Mouse (Mus musculus): Measurements from ENCODE around the gene Ugt1a10. TPM values are rescaled to one million over a fixed set of nuclear protein-coding genes. Genes with fewer than 3 reads are reported as not detected.

Gene Ugt1a10
- polyA plus RNA-seq, 1 experiment from 2014 or later: not detected

Small RNA genes lying within 50 kb of the gene (microRNA-seq; reads per million reads assigned to microRNA genes)
- gene Gm25198: not detected

Other genes with a start within 250 kb of the Ugt1a10 start
- 50.8 and 51.5 TPM in 2 replicates for gene Dgkd, start 202.1 kb upstream of the Ugt1a10 start, polyA plus RNA-seq (2014; fragmentation: Nextera tagmentation; extraction: Ambion mirVana)
- gene Usp40, start 46.8 kb upstream of the Ugt1a10 start, polyA plus RNA-seq (2014; fragmentation: Nextera tagmentation; extraction: Ambion mirVana): 15.5 and 20.5 TPM in 2 replicates
- not detected in 2 replicates for gene Ugt1a9, start 15.4 kb downstream of the Ugt1a10 start, polyA plus RNA-seq (2014; fragmentation: Nextera tagmentation; extraction: Ambion mirVana)
- gene Ugt1a8, start 32.4 kb downstream of the Ugt1a10 start, polyA plus RNA-seq (2014; fragmentation: Nextera tagmentation; extraction: Ambion mirVana): not detected in 2 replicates
- gene Ugt1a7c, start 39.7 kb downstream of the Ugt1a10 start, polyA plus RNA-seq (2014; fragmentation: Nextera tagmentation; extraction: Ambion mirVana): 1.3 and 1.5 TPM in 2 replicates
- 1.7 and 3.8 TPM in 2 replicates for gene Ugt1a6b, start 47.9 kb downstream of the Ugt1a10 start, polyA plus RNA-seq (2014; fragmentation: Nextera tagmentation; extraction: Ambion mirVana)
- gene Ugt1a6a, start 79.4 kb downstream of the Ugt1a10 start, polyA plus RNA-seq (2014; fragmentation: Nextera tagmentation; extraction: Ambion mirVana): 4.0 and 5.0 TPM in 2 replicates
- gene Ugt1a5, start 110.6 kb downstream of the Ugt1a10 start, polyA plus RNA-seq (2014; fragmentation: Nextera tagmentation; extraction: Ambion mirVana): not detected in 2 replicates
- gene Ugt1a2, start 145.2 kb downstream of the Ugt1a10 start, polyA plus RNA-seq (2014; fragmentation: Nextera tagmentation; extraction: Ambion mirVana): not detected in 2 replicates
- gene Dnajb3, start 150.4 kb downstream of the Ugt1a10 start, polyA plus RNA-seq (2014; fragmentation: Nextera tagmentation; extraction: Ambion mirVana): 11.9 and 16.5 TPM in 2 replicates
- gene Ugt1a1, start 156.6 kb downstream of the Ugt1a10 start, polyA plus RNA-seq (2014; fragmentation: Nextera tagmentation; extraction: Ambion mirVana): not detected in 2 replicates
- gene Mroh2a, start 171.6 kb downstream of the Ugt1a10 start, polyA plus RNA-seq (2014; fragmentation: Nextera tagmentation; extraction: Ambion mirVana): 1.1 and 2.0 TPM in 2 replicates
- 64.1 and 64.5 TPM in 2 replicates for gene Hjurp, start 222.2 kb downstream of the Ugt1a10 start, polyA plus RNA-seq (2014; fragmentation: Nextera tagmentation; extraction: Ambion mirVana)
- 0.10 and 0.17 TPM in 2 replicates for gene Trpm8, start 222.3 kb downstream of the Ugt1a10 start, polyA plus RNA-seq (2014; fragmentation: Nextera tagmentation; extraction: Ambion mirVana)

Measured in hindbrain, embryonic 14.5 days (tissue).